Mouse (Mus musculus) limb, embryonic 14.5 days (tissue): ENCODE measurements at regions not wholly inside any gene's neighbourhood (a gene's known extent, or its start where the extent isn't known, plus 50 kb on each side); places are given as distances from the start of the nearest gene placed in this dataset.

Experiments used
- ATAC-seq: fragments of 200-750 bp; cut with Nextera tagmentation; 2 replicates; pipeline ENCODE4 v1.8.0; 2017; ENCODE audit warnings: low read depth, moderate number of reproducible peaks, moderate TSS enrichment; ENCODE audit not compliant: low FRiP score
- DNase-seq: peaks from one replicate; pipeline ENCODE4 v3.0.0-alpha.2; 2015; ENCODE audit warnings: low spot score
- H3K27ac ChIP-seq: fragments of 300-500 bp; sonication (generic); replicated peaks from 2 replicates; pipeline ENCODE4 v1.5.1; 2014; ENCODE audit warnings: low read depth, mild to moderate bottlenecking, low read length, moderate library complexity, mixed read lengths
- H3K27me3 ChIP-seq: fragments of 300-500 bp; sonication (generic); 2 replicates; pipeline ENCODE4 v1.6.1; 2014; ENCODE audit warnings: low read length, mixed read lengths; ENCODE audit not compliant: control insufficient read depth, insufficient read depth
- H3K36me3 ChIP-seq: fragments of 300-500 bp; sonication (generic); 2 replicates; pipeline ENCODE4 v1.6.1; 2014; ENCODE audit warnings: mild to moderate bottlenecking, low read length, moderate library complexity, mixed read lengths; ENCODE audit not compliant: control insufficient read depth, insufficient read depth
- H3K4me1 ChIP-seq: fragments of 300-500 bp; sonication (generic); 2 replicates; pipeline ENCODE4 v1.6.1; 2014; ENCODE audit warnings: antibody characterized with exemption, low read length, mixed read lengths; ENCODE audit not compliant: control insufficient read depth, insufficient read depth
- H3K4me2 ChIP-seq: fragments of 300-500 bp; sonication (generic); replicated peaks from 2 replicates; pipeline ENCODE4 v1.6.1; 2014; ENCODE audit warnings: low read depth, mild to moderate bottlenecking, low read length, moderate library complexity; ENCODE audit not compliant: severe bottlenecking
- H3K4me3 ChIP-seq: fragments of 300-500 bp; sonication (generic); replicated peaks from 2 replicates; pipeline ENCODE4 v1.5.1; 2014; ENCODE audit warnings: low read length
- H3K9ac ChIP-seq: fragments of 300-500 bp; sonication (generic); 2 replicates; pipeline ENCODE4 v1.6.1; 2014; ENCODE audit warnings: mild to moderate bottlenecking, low read depth, low read length, moderate library complexity; ENCODE audit not compliant: severe bottlenecking
- H3K9me3 ChIP-seq: fragments of 300-500 bp; sonication (generic); 2 replicates; pipeline ENCODE4 v1.6.1; 2016; ENCODE audit warnings: low read length; ENCODE audit not compliant: control insufficient read depth
- POLR2A ChIP-seq: fragments of 200-500 bp; IDR thresholded peaks from 2 replicates; pipeline ENCODE4 v1.8.0; 2012; ENCODE audit warnings: inconsistent platforms, mild to moderate bottlenecking, moderate library complexity, borderline replicate concordance; ENCODE audit not compliant: insufficient read depth, insufficient read length; ENCODE audit errors: extremely low read depth
- WGBS: fragments of 180-500 bp; shearing (Covaris S2); extraction: QIAGEN DNeasy Blood & Tissue Kit; methylation state at CpG from one replicate; pipeline ENCODE4 v1.1.7; 2014; 5-methylcytosine and 5-hydroxymethylcytosine counted together

- no peak overlapping the region for H3K4me2 ChIP-seq
- DNase-seq: no peak
- no peaks in the 10 kb centered on the region for H3K9me3 ChIP-seq
- no peak overlapping the region for H3K9ac ChIP-seq
- no peak for ATAC-seq
- no peaks in the 10 kb centered on the region for H3K27me3 ChIP-seq
- TF ChIP-seq POLR2A: no peak
- no peaks in the 10 kb centered on the region for H3K36me3 ChIP-seq
- no peak overlapping the region for H3K4me3 ChIP-seq
- 91% methylated on average over 2 of the region's 2 CpGs for WGBS
- H3K27ac ChIP-seq: no peak overlapping the region
- peaks cover 4% of the 10 kb centered on the region; the same call in 1 of the 2 replicates for H3K4me1 ChIP-seq
These were observed 131.8 kb upstream of the Id2 start for GRCm38 (mm10) chr12:25228708-25229107.

GRCm38 (mm10) chr12:25227736-25228135 lies 130.8 kb upstream of the Id2 start:
- no peaks in the 10 kb centered on the region for H3K36me3 ChIP-seq
- H3K27me3 ChIP-seq: no peaks in the 10 kb centered on the region
- no peak for DNase-seq
- H3K4me2 ChIP-seq: no peak overlapping the region
- H3K9ac ChIP-seq: no peak overlapping the region
- peaks cover 1% of the 10 kb centered on the region; the same call in 1 of the 2 replicates for H3K4me1 ChIP-seq
- WGBS: 95% methylated on average over 4 of the region's 4 CpGs
- no peak overlapping the region for H3K4me3 ChIP-seq
- no peak for TF ChIP-seq POLR2A
- no peak overlapping the region for H3K27ac ChIP-seq
- ATAC-seq: no peak
- no peaks in the 10 kb centered on the region for H3K9me3 ChIP-seq

GRCm38 (mm10) chr12:25224644-25225043 lies 127.7 kb upstream of the Id2 start:
- no peak overlapping the region for H3K9ac ChIP-seq
- H3K27ac ChIP-seq: no peak overlapping the region
- no peaks in the 10 kb centered on the region for H3K4me1 ChIP-seq
- H3K9me3 ChIP-seq: no peaks in the 10 kb centered on the region
- DNase-seq: no peak
- TF ChIP-seq POLR2A: no peak
- H3K36me3 ChIP-seq: no peaks in the 10 kb centered on the region
- 78% methylated on average over 4 of the region's 4 CpGs for whole genome bisulfite sequencing
- H3K27me3 ChIP-seq: no peaks in the 10 kb centered on the region
- no peak for ATAC-seq
- no peak overlapping the region for H3K4me3 ChIP-seq
- H3K4me2 ChIP-seq: no peak overlapping the region

- TF ChIP-seq POLR2A: no peak
- no peak overlapping the region for H3K4me3 ChIP-seq
- no peak overlapping the region for H3K4me2 ChIP-seq
- no peaks in the 10 kb centered on the region for H3K9me3 ChIP-seq
- 93% methylated on average over 2 of the region's 2 CpGs for WGBS
- DNase-seq (no peak), ATAC-seq (no peak)
- no peaks in the 10 kb centered on the region for H3K36me3 ChIP-seq
- no peaks in the 10 kb centered on the region for H3K4me1 ChIP-seq
- no peak overlapping the region for H3K9ac ChIP-seq
- no peak overlapping the region for H3K27ac ChIP-seq
- H3K27me3 ChIP-seq: no peaks in the 10 kb centered on the region
These were observed 127.3 kb upstream of the Id2 start for GRCm38 (mm10) chr12:25224201-25224600.

GRCm38 (mm10) chr12:25223539-25223938 lies 126.6 kb upstream of the Id2 start:
- Histone ChIP-seq H3K4me2 (no peak overlapping the region), H3K9ac (no peak overlapping the region), H3K4me1 (no peaks in the 10 kb centered on the region), H3K36me3 (no peaks in the 10 kb centered on the region), H3K27me3 (no peaks in the 10 kb centered on the region), H3K27ac (no peak overlapping the region), H3K4me3 (no peak overlapping the region), H3K9me3 (no peaks in the 10 kb centered on the region)
- ATAC-seq: no peak
- WGBS: 70% methylated on average over 4 of the region's 4 CpGs
- DNase-seq: no peak
- no peak for TF ChIP-seq POLR2A

- no peaks in the 10 kb centered on the region for H3K4me1 ChIP-seq
- 42% methylated on average over 4 of the region's 4 CpGs for WGBS
- no peak overlapping the region for H3K27ac ChIP-seq
- no peak for TF ChIP-seq POLR2A
- H3K4me3 ChIP-seq: no peak overlapping the region
- DNase-seq (no peak), ATAC-seq (no peak)
- no peaks in the 10 kb centered on the region for H3K9me3 ChIP-seq
- H3K27me3 ChIP-seq: no peaks in the 10 kb centered on the region
- H3K36me3 ChIP-seq: no peaks in the 10 kb centered on the region
- no peak overlapping the region for H3K4me2 ChIP-seq
- no peak overlapping the region for H3K9ac ChIP-seq
These were observed 123.8 kb upstream of the Id2 start for GRCm38 (mm10) chr12:25220780-25221106.
